Mouse (Mus musculus) hindbrain, embryonic 14.5 days (tissue): Measurements from ENCODE around the gene Filip1. TPM values are rescaled to one million over a fixed set of nuclear protein-coding genes. Genes with fewer than 3 reads are reported as not detected.
A peak's percentile ranks its signal among the peaks of the same experiment; 100 is the strongest.

ENCODE experiments used
- ATAC-seq: fragments of 200-750 bp; cut with Nextera tagmentation; 2 replicates; pipeline ENCODE4 v1.8.0; 2017; ENCODE audit warnings: moderate number of reproducible peaks, mild to moderate bottlenecking, moderate TSS enrichment, moderate library complexity; ENCODE audit not compliant: low FRiP score
- DNase-seq: peaks from one replicate; pipeline ENCODE4 v3.0.0-alpha.2; 2015; ENCODE audit warnings: low spot score
- H3K27ac ChIP-seq: fragments of 300-500 bp; sonication (generic); 2 replicates; pipeline ENCODE4 v1.5.1; 2014; ENCODE audit warnings: mild to moderate bottlenecking, moderate library complexity
- H3K27me3 ChIP-seq: fragments of 300-500 bp; sonication (generic); 2 replicates; pipeline ENCODE4 v1.6.1; 2014; ENCODE audit warnings: mild to moderate bottlenecking, low read length, mixed read lengths; ENCODE audit not compliant: control insufficient read depth, insufficient read depth
- H3K36me3 ChIP-seq: fragments of 300-500 bp; sonication (generic); replicated peaks from 2 replicates; pipeline ENCODE4 v1.6.1; 2014; ENCODE audit not compliant: control insufficient read depth, insufficient read depth
- H3K4me1 ChIP-seq: fragments of 300-500 bp; sonication (generic); replicated peaks from 2 replicates; pipeline ENCODE4 v1.6.1; 2014; ENCODE audit warnings: antibody characterized with exemption, low read length, mixed read lengths; ENCODE audit not compliant: control insufficient read depth, insufficient read depth
- H3K4me2 ChIP-seq: fragments of 300-500 bp; sonication (generic); replicated peaks from 2 replicates; pipeline ENCODE4 v1.6.1; 2014; ENCODE audit warnings: mild to moderate bottlenecking, moderate library complexity
- H3K4me3 ChIP-seq: fragments of 300-500 bp; sonication (generic); replicated peaks from 2 replicates; pipeline ENCODE4 v1.5.1; 2014; ENCODE audit warnings: mild to moderate bottlenecking, low read length
- H3K9ac ChIP-seq: fragments of 300-500 bp; sonication (generic); 2 replicates; pipeline ENCODE4 v1.6.1; 2014
- H3K9me3 ChIP-seq: fragments of 300-500 bp; sonication (generic); 2 replicates; pipeline ENCODE4 v1.6.1; 2016; ENCODE audit warnings: low read length; ENCODE audit not compliant: control insufficient read depth
- WGBS: fragments of 180-500 bp; shearing (Covaris S2); extraction: QIAGEN DNeasy Blood & Tissue Kit; methylation state at CpG from one replicate; pipeline ENCODE4 v1.1.7; 2014; 5-methylcytosine and 5-hydroxymethylcytosine counted together
- polyA plus RNA-seq: library from polyadenylated mRNA; unstranded; fragments of >200 nt; fragmentation: Nextera tagmentation; extraction: Ambion mirVana; gene quantifications from 2 replicates; pipeline ENCODE4 v1.2.1, GENCODE M21; 2014

Filip1 gene
- polyA plus RNA-seq, 1 experiment from 2014 or later = 2.2 TPM

- no peak overlapping the region for H3K27ac ChIP-seq
- no peaks in the 10 kb centered on the region for H3K36me3 ChIP-seq
- no peaks in the 10 kb centered on the region for H3K27me3 ChIP-seq
- no peak overlapping the region for H3K4me2 ChIP-seq
- H3K4me1 ChIP-seq = no peaks in the 10 kb centered on the region
- no peak overlapping the region for H3K9ac ChIP-seq
- ATAC-seq (no peak), DNase-seq (no peak)
- H3K9me3 ChIP-seq = no peaks in the 10 kb centered on the region
- H3K4me3 ChIP-seq = no peak overlapping the region
- 69% methylated on average over 1 of the region's 1 CpGs for WGBS
Measured at GRCm38 (mm10) chr9:79831294-79831693, 181.4 kb downstream of the Filip1 start.

- ATAC-seq = peak; percentile 76
- DNase-seq = peak; percentile 40
- H3K4me2 ChIP-seq = peak overlapping the region; percentile 38
- no peak overlapping the region for H3K27ac ChIP-seq
- H3K4me1 ChIP-seq = no peaks in the 10 kb centered on the region
- H3K4me3 ChIP-seq = no peak overlapping the region
- H3K9me3 ChIP-seq = no peaks in the 10 kb centered on the region
- H3K36me3 ChIP-seq = no peaks in the 10 kb centered on the region
- no peak overlapping the region for H3K9ac ChIP-seq
- no peaks in the 10 kb centered on the region for H3K27me3 ChIP-seq
- WGBS = 10% methylated on average over 4 of the region's 4 CpGs
Measured at GRCm38 (mm10) chr9:79830874-79831273, 181.8 kb downstream of the Filip1 start.

GRCm38 (mm10) chr9:79829842-79830800 lies 182.5 kb downstream of the Filip1 start:
- H3K27me3 ChIP-seq = no peaks in the 10 kb centered on the region
- no peak overlapping the region for H3K27ac ChIP-seq
- ATAC-seq (peak; percentile 51; the same call in 1 of the 2 replicates), DNase-seq (no peak)
- H3K36me3 ChIP-seq = no peaks in the 10 kb centered on the region
- WGBS = 41% methylated on average over 23 of the region's 23 CpGs
- H3K9ac ChIP-seq = peak overlapping the region; percentile 35; the same call in 1 of the 2 replicates
- peak overlapping the region; percentile 38 for H3K4me2 ChIP-seq
- peak overlapping the region; percentile 8; the same call in 1 of the 2 replicates for H3K4me3 ChIP-seq
- H3K4me1 ChIP-seq = no peaks in the 10 kb centered on the region
- no peaks in the 10 kb centered on the region for H3K9me3 ChIP-seq

GRCm38 (mm10) chr9:79827072-79827471 lies 185.6 kb downstream of the Filip1 start:
- ATAC-seq = no peak
- no peak overlapping the region for H3K9ac ChIP-seq
- no peak overlapping the region for H3K4me3 ChIP-seq
- DNase-seq = no peak
- H3K9me3 ChIP-seq = no peaks in the 10 kb centered on the region
- no peak overlapping the region for H3K4me2 ChIP-seq
- WGBS = 50% methylated on average over 2 of the region's 2 CpGs
- no peaks in the 10 kb centered on the region for H3K27me3 ChIP-seq
- H3K36me3 ChIP-seq = no peaks in the 10 kb centered on the region
- H3K27ac ChIP-seq = no peak overlapping the region
- no peaks in the 10 kb centered on the region for H3K4me1 ChIP-seq

GRCm38 (mm10) chr9:79825526-79825925 lies 187.1 kb downstream of the Filip1 start:
- no peak for DNase-seq
- H3K9me3 ChIP-seq = no peaks in the 10 kb centered on the region
- H3K4me3 ChIP-seq = no peak overlapping the region
- no peak overlapping the region for H3K4me2 ChIP-seq
- no peaks in the 10 kb centered on the region for H3K4me1 ChIP-seq
- ATAC-seq = no peak
- no peak overlapping the region for H3K9ac ChIP-seq
- WGBS = 16% methylated on average over 7 of the region's 7 CpGs
- H3K27me3 ChIP-seq = no peaks in the 10 kb centered on the region
- H3K27ac ChIP-seq = no peak overlapping the region
- H3K36me3 ChIP-seq = no peaks in the 10 kb centered on the region

GRCm38 (mm10) chr9:79823856-79824255 lies 188.8 kb downstream of the Filip1 start:
- DNase-seq (no peak), ATAC-seq (no peak)
- WGBS = 32% methylated on average over 2 of the region's 2 CpGs
- Histone ChIP-seq H3K4me2 (no peak overlapping the region), H3K9ac (no peak overlapping the region), H3K4me1 (no peaks in the 10 kb centered on the region), H3K4me3 (no peak overlapping the region), H3K27me3 (no peaks in the 10 kb centered on the region), H3K27ac (no peak overlapping the region), H3K9me3 (no peaks in the 10 kb centered on the region), H3K36me3 (no peaks in the 10 kb centered on the region)

GRCm38 (mm10) chr9:79823438-79823837 lies 189.2 kb downstream of the Filip1 start:
- ATAC-seq = no peak
- H3K27me3 ChIP-seq = no peaks in the 10 kb centered on the region
- 0 out of 2 replicates have a peak, but pooled peaks cover under 1% of the 10 kb centered on the region for H3K9me3 ChIP-seq
- WGBS = 15% methylated on average over 4 of the region's 4 CpGs
- no peaks in the 10 kb centered on the region for H3K4me1 ChIP-seq
- no peak overlapping the region for H3K27ac ChIP-seq
- H3K4me2 ChIP-seq = no peak overlapping the region
- H3K9ac ChIP-seq = no peak overlapping the region
- no peak for DNase-seq
- H3K36me3 ChIP-seq = no peaks in the 10 kb centered on the region
- H3K4me3 ChIP-seq = no peak overlapping the region

GRCm38 (mm10) chr9:79816464-79816863 lies 196.2 kb downstream of the Filip1 start:
- no peak for ATAC-seq
- Histone ChIP-seq H3K9me3 (0 out of 2 replicates have a peak, but pooled peaks cover 7% of the 10 kb centered on the region), H3K36me3 (no peaks in the 10 kb centered on the region), H3K4me1 (no peaks in the 10 kb centered on the region), H3K27ac (no peak overlapping the region), H3K27me3 (no peaks in the 10 kb centered on the region), H3K4me3 (no peak overlapping the region), H3K9ac (no peak overlapping the region), H3K4me2 (no peak overlapping the region)
- no peak for DNase-seq
- WGBS = 93% methylated on average over 5 of the region's 5 CpGs

DNA sequence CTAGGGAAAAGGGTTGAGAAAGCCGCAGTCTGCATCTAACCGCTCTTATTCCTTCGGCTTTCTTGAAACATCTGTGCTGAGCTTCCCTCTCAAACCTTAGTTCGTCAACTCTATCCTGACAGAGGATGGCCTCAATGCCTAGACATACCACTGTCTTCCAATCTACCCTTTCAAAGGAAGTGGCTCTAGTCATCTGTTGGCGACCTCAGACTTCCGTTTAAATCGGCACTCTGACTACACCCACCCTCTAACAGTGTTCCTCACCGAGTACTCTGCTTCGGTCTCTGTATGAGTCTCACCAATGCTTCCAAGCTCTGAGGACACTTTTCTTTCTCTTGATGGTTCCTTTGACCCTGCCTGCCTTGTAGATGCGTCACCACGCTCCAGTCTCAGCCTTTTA lies 196.6 kb downstream of the Filip1 start:
- WGBS = 92% methylated on average over 11 of the region's 11 CpGs
- DNase-seq = no peak
- Histone ChIP-seq H3K9me3 (0 out of 2 replicates have a peak, but pooled peaks cover 7% of the 10 kb centered on the region), H3K4me1 (no peaks in the 10 kb centered on the region), H3K9ac (no peak overlapping the region), H3K36me3 (no peaks in the 10 kb centered on the region), H3K27me3 (no peaks in the 10 kb centered on the region), H3K4me3 (no peak overlapping the region), H3K27ac (no peak overlapping the region), H3K4me2 (no peak overlapping the region)
- no peak for ATAC-seq
